Mouse (Mus musculus) CD4-positive naive resting alpha-beta T cell, adult 76 days (primary cell): ENCODE results near the gene Ccdc162. TPM values are rescaled to one million over a fixed set of nuclear protein-coding genes. Genes with fewer than 3 reads are reported as not detected.

Experiments used
- total RNA-seq: library from RNA; stranded (reverse); gene quantifications from one replicate; pipeline ENCODE4 v1.2.4, GENCODE M21; 2023

Ccdc162 gene
- 2.9 TPM for total RNA-seq

DNA sequence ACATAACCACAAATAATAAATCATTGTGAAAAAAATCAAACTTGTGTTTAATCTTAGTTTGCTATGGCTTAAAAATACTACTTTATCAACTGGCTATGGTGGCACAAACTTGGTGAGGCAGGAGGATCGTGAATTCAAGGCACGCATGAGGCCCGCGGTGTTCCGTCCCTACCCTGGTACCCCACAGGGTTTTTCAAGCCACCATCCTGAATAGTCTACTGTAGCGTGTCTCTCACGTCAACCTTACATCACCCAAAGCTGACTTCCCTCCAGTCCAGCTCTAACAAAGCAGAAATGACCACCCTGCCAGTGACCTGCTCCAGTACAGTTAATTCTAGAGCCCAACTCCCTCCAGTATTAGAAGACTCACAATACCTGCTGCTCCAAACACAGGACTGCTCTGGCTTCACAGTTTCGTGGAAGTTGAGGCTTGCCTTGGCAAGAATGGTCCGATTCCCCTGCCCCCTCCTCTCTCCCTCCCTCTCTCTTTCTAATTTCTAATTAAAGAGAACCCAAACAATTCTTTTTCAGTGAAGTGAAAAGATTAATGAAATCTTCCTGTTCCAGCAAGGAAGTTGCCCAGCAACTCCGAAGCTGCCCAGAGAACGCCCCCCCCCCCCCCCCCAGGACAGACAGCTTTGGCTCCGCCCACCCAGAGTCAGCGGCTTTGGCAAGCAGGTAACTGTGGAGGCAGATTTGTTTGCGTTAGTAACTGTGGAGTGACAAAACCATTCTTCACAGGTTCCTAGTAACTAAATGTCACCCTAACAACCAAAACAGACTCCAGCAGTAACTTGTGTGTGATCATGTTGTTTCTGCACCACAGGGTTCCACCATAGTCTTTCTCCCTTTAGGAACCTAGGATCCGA is at the start of gene Ccdc162:
TSS of gene Ccdc162 (minus strand) at position 606 of the 869 bp plus-strand sequence.

DNA sequence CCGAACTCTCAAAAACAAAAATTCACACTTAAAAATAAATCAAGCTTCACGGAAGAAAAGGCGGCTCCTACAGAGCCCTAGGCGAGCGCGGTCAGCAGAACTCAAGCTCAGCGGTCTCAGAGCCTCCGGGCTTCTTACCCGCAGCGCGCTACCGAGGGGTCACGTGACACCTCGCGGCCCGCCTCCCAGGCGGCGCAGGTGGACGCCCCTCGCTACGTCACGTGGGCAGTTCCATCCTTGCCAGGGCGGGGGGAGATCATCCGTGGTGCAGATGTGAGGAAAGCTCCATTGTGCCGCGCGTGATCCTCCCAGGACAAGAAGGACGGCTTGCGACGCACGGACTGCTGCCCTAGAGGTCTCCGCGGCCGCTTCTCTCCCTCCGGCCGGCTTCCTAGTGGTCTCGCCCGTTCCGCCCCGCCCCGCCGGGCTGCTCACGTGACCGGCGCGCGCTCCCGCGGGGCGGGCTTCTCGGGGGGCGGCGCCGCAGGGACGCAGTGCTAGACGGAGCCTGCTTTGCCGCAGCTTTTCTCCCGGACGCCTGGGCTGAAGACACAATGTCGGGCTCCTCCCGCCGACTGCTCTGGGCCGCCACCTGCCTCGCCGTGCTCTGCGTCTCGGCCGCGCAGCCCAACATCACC is 197.3 kb downstream of the Ccdc162 start, which contains the start of gene Cd164:
TSS of gene Cd164 (plus strand) at position 434 of the 638 bp plus-strand sequence.

GRCm38 (mm10) chr10:41489708-41490517 is 226.5 kb downstream of the Ccdc162 start, which contains the start of the genes Smpd2 and Ppil6:
TSS of gene Smpd2 (minus strand) at chr10:41490369.
TSS of gene Ppil6 (plus strand) at chr10:41490439.

Other genes with a start within 250 kb of the Ccdc162 start
- 192 TPM for gene Mical1, start 240.3 kb downstream of the Ccdc162 start, total RNA-seq
- 17.9 TPM for gene Smpd2, start 226.3 kb downstream of the Ccdc162 start, total RNA-seq
- gene Ppil6, start 226.2 kb downstream of the Ccdc162 start, total RNA-seq, result not detected
- gene Cd164, start 197.2 kb downstream of the Ccdc162 start, total RNA-seq, result 274 TPM
- gene Cep57l1, start 93.2 kb upstream of the Ccdc162 start, total RNA-seq, result 12.5 TPM
- gene Sesn1, start 93.3 kb upstream of the Ccdc162 start, total RNA-seq, result 95.5 TPM